ENCODE assay signal across 11 mouse cellular contexts in the genomic region with DNA sequence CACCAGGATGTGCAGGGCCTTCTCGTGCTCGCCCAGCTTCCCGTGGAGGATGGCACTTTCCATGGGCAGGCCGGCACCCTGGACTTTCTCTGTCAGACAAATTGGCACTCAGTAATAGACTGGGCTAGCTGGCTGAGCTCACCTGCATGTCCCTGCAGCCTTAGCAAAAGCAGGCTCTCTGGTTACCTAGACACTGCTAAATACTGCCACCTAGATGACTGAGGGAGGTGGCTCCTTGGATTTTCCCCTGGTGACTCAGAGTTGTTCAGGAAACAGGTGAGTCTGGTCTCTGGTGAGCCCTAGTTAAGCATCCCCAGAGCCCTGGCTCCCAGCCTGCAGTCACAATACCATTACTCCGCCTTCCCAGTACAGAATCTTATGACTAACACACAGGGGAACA. TPM values are rescaled to one million over a fixed set of nuclear protein-coding genes. Genes with fewer than 3 reads are reported as not detected.
DNase-seq lines count a peak whose midpoint lies in the region; ATAC-seq and TF ChIP-seq lines count a peak whose summit lies in the region.
"Had no signal": no experiment of that assay in that cellular context is flagged by ENCODE, and none has a peak within 500 bp of the region (broad histone marks: within the 10 kb centered on the region; RNA-seq: fewer than 3 reads in every experiment).

No protein-coding gene starts in this region.

- WGBS in kidney, embryonic 16.5 days: 86% methylated on average over 5 of the region's 5 CpGs
- whole genome bisulfite sequencing in kidney, adult 2 months: 89% methylated on average over 5 of the region's 5 CpGs
- WGBS in midbrain, embryonic 14.5 days: 91% methylated on average over 5 of the region's 5 CpGs
- WGBS in midbrain, embryonic 11.5 days: 96% methylated on average over 5 of the region's 5 CpGs
- 86% methylated on average over 5 of the region's 5 CpGs for WGBS in stomach, postnatal 0 days

- 0 out of 2 replicates have a peak, but pooled peaks have one; percentile 20 for ATAC-seq in kidney, embryonic 16.5 days (ENCODE audit: low FRiP score, low TSS enrichment)
- ATAC-seq in midbrain, embryonic 14.5 days (ENCODE audit: low FRiP score, low TSS enrichment): no peak
- ATAC-seq in midbrain, embryonic 11.5 days (ENCODE audit: low FRiP score): no peak
- ATAC-seq in stomach, postnatal 0 days (ENCODE audit: low FRiP score, low TSS enrichment): peak; percentile 75

- TF ChIP-seq POLR2A in kidney, adult 2 months (IDR thresholded peaks at IDR 0.05; ENCODE audit: low read depth, low read length): no peak

- TF ChIP-seq CTCF in kidney, adult 2 months (conservative IDR thresholded peaks at IDR 0.05; ENCODE audit: insufficient read depth, insufficient read length, low read depth, low read length): no peak; the same call in 1 of the 2 replicates
- peak; percentile 61 for TF ChIP-seq CTCF in stomach, postnatal 0 days (IDR thresholded peaks at IDR 0.05; ENCODE audit: low read depth)

- no peak overlapping the region for H3K4me2 ChIP-seq in kidney, embryonic 16.5 days (replicated peaks; ENCODE audit: low read depth, low read length)
- no peak overlapping the region for H3K4me2 ChIP-seq in midbrain, embryonic 14.5 days (ENCODE audit: low read length)
- no peak overlapping the region for H3K4me2 ChIP-seq in midbrain, embryonic 11.5 days
- no peak overlapping the region for H3K4me2 ChIP-seq in stomach, postnatal 0 days (replicated peaks; ENCODE audit: low read depth)
- H3K4me2 ChIP-seq: heart, embryonic 13.5 days; lung, embryonic 15.5 days had no signal

- DNase-seq in embryo, embryonic 11 days: peak; percentile 9
- no peak for DNase-seq in embryo, embryonic 10 days (ENCODE audit: low spot score)
- no peak for DNase-seq in kidney, adult 2 months
- DNase-seq in midbrain, embryonic 14.5 days: peak; percentile 53
- DNase-seq in midbrain, embryonic 11.5 days (ENCODE audit: low spot score, missing footprints): no peak
- DNase-seq in stomach, postnatal 0 days (ENCODE audit: low spot score): peak; percentile 25
- DNase-seq in adrenal gland, postnatal 10 days: no peak
- DNase-seq: gastrocnemius, postnatal 10 days had no signal

- H3K4me3 ChIP-seq in kidney, embryonic 16.5 days (ENCODE audit: low read length): no peak overlapping the region
- H3K4me3 ChIP-seq in kidney, adult 2 months (ENCODE audit: insufficient read depth, low read depth, low read length): no peak overlapping the region
- H3K4me3 ChIP-seq in midbrain, embryonic 14.5 days (replicated peaks; ENCODE audit: low read depth, low read length): no peak overlapping the region
- H3K4me3 ChIP-seq in midbrain, embryonic 11.5 days (ENCODE audit: low read depth, low read length): no peak overlapping the region
- no peak overlapping the region for H3K4me3 ChIP-seq in stomach, postnatal 0 days (ENCODE audit: low read depth, low read length)
- H3K4me3 ChIP-seq: heart, embryonic 13.5 days; lung, embryonic 15.5 days had no signal

- no peaks in the 10 kb centered on the region for H3K4me1 ChIP-seq in kidney, embryonic 16.5 days (ENCODE audit: insufficient read depth, low read length)
- H3K4me1 ChIP-seq in kidney, adult 2 months (ENCODE audit: control insufficient read depth, insufficient read depth, low read length): no peaks in the 10 kb centered on the region
- H3K4me1 ChIP-seq in midbrain, embryonic 14.5 days (ENCODE audit: control insufficient read depth, insufficient read depth, low read length): no peaks in the 10 kb centered on the region
- H3K4me1 ChIP-seq in midbrain, embryonic 11.5 days (ENCODE audit: control insufficient read depth, insufficient read depth, low read length): no peaks in the 10 kb centered on the region
- H3K4me1 ChIP-seq in stomach, postnatal 0 days (replicated peaks; ENCODE audit: control insufficient read depth, insufficient read depth): no peaks in the 10 kb centered on the region

- H3K36me3 ChIP-seq in kidney, embryonic 16.5 days (ENCODE audit: insufficient read depth, low read length): peaks cover 33% of the 10 kb centered on the region
- peaks cover 3% of the 10 kb centered on the region; the same call in 1 of the 2 replicates for H3K36me3 ChIP-seq in kidney, adult 2 months (ENCODE audit: control insufficient read depth, insufficient read depth, low read length)
- H3K36me3 ChIP-seq in midbrain, embryonic 14.5 days (ENCODE audit: control insufficient read depth, insufficient read depth, low read length): peaks cover 74% of the 10 kb centered on the region
- H3K36me3 ChIP-seq in midbrain, embryonic 11.5 days (ENCODE audit: control insufficient read depth, insufficient read depth, low read length): no peaks in the 10 kb centered on the region; the same call in 1 of the 2 replicates
- peaks cover 13% of the 10 kb centered on the region for H3K36me3 ChIP-seq in stomach, postnatal 0 days (ENCODE audit: control insufficient read depth, insufficient read depth, low read length)

- no peak for TF ChIP-seq EP300 in stomach, postnatal 0 days (optimal IDR thresholded peaks at IDR 0.05)

- H3K27me3 ChIP-seq in kidney, embryonic 16.5 days (ENCODE audit: insufficient read depth, low read length): no peaks in the 10 kb centered on the region
- H3K27me3 ChIP-seq in kidney, adult 2 months (replicated peaks; ENCODE audit: control insufficient read depth, insufficient read depth, low read length): no peaks in the 10 kb centered on the region
- H3K27me3 ChIP-seq in midbrain, embryonic 14.5 days (ENCODE audit: control insufficient read depth, insufficient read depth, low read length): no peaks in the 10 kb centered on the region
- H3K27me3 ChIP-seq in midbrain, embryonic 11.5 days (ENCODE audit: control insufficient read depth, insufficient read depth, low read length): no peaks in the 10 kb centered on the region
- no peaks in the 10 kb centered on the region for H3K27me3 ChIP-seq in stomach, postnatal 0 days (ENCODE audit: control insufficient read depth, insufficient read depth, low read length)
- H3K27me3 ChIP-seq: heart, embryonic 13.5 days; lung, embryonic 15.5 days had no signal

- H3K27ac ChIP-seq in kidney, embryonic 16.5 days (ENCODE audit: low read length): no peak overlapping the region
- no peak overlapping the region for H3K27ac ChIP-seq in kidney, adult 2 months (ENCODE audit: insufficient read depth, low read depth, low read length)
- no peak overlapping the region for H3K27ac ChIP-seq in midbrain, embryonic 14.5 days (replicated peaks; ENCODE audit: low read depth, low read length)
- H3K27ac ChIP-seq in midbrain, embryonic 11.5 days (ENCODE audit: low read depth, low read length): no peak overlapping the region
- H3K27ac ChIP-seq in stomach, postnatal 0 days (replicated peaks): no peak overlapping the region
- H3K27ac ChIP-seq: heart, embryonic 13.5 days; lung, embryonic 15.5 days had no signal

- H3K9ac ChIP-seq in kidney, embryonic 16.5 days (replicated peaks; ENCODE audit: low read length): no peak overlapping the region
- H3K9ac ChIP-seq in midbrain, embryonic 14.5 days (replicated peaks; ENCODE audit: low read length): no peak overlapping the region
- no peak overlapping the region for H3K9ac ChIP-seq in midbrain, embryonic 11.5 days (ENCODE audit: low read length)
- no peak overlapping the region for H3K9ac ChIP-seq in stomach, postnatal 0 days (ENCODE audit: low read length)
- H3K9ac ChIP-seq: heart, embryonic 13.5 days; lung, embryonic 15.5 days had no signal

- no peaks in the 10 kb centered on the region for H3K9me3 ChIP-seq in kidney, embryonic 16.5 days (ENCODE audit: low read length)
- no peaks in the 10 kb centered on the region for H3K9me3 ChIP-seq in midbrain, embryonic 14.5 days (ENCODE audit: control insufficient read depth, low read length)
- no peaks in the 10 kb centered on the region for H3K9me3 ChIP-seq in midbrain, embryonic 11.5 days (ENCODE audit: control insufficient read depth, low read length)
- H3K9me3 ChIP-seq in stomach, postnatal 0 days (ENCODE audit: control insufficient read depth, low read length): no peaks in the 10 kb centered on the region
- H3K9me3 ChIP-seq: heart, embryonic 13.5 days; lung, embryonic 15.5 days had no signal

RNA-seq across cellular contexts. Expression of a gene that starts 46.5 kb away (rescaled TPM):
- 10.8 and 13.1 TPM in 2 replicates for polyA plus RNA-seq in kidney, embryonic 16.5 days (2015; fragmentation: Nextera tagmentation; extraction: Ambion mirVana)
- 33.4 and 35.1 TPM in 2 replicates for polyA plus RNA-seq in kidney, adult 2 months (2012; rRNA removed)
- polyA plus RNA-seq in midbrain, embryonic 14.5 days (2014; fragmentation: Nextera tagmentation; extraction: Ambion mirVana): 17.2 and 21.9 TPM in 2 replicates
- polyA plus RNA-seq in midbrain, embryonic 11.5 days (2014; fragmentation: Nextera tagmentation; extraction: Ambion mirVana): 13.3 and 13.8 TPM in 2 replicates
- 4.6 and 5.7 TPM in 2 replicates for polyA plus RNA-seq in stomach, postnatal 0 days (2015; fragmentation: Nextera tagmentation; extraction: Ambion mirVana)
- 10 to 100 TPM; 23.0 to 26.8 TPM for total RNA-seq in adrenal gland, postnatal 10 days (2021)

RNA-seq across cellular contexts. Expression of a gene that starts 46.6 kb away (rescaled TPM):
- 36.4 and 36.8 TPM in 2 replicates for polyA plus RNA-seq in kidney, embryonic 16.5 days (2015; fragmentation: Nextera tagmentation; extraction: Ambion mirVana)
- 4.0 and 5.0 TPM in 2 replicates for polyA plus RNA-seq in kidney, adult 2 months (2012; rRNA removed)
- 47.6 and 60.1 TPM in 2 replicates for polyA plus RNA-seq in midbrain, embryonic 14.5 days (2014; fragmentation: Nextera tagmentation; extraction: Ambion mirVana)
- polyA plus RNA-seq in midbrain, embryonic 11.5 days (2014; fragmentation: Nextera tagmentation; extraction: Ambion mirVana): 41.7 and 48.1 TPM in 2 replicates
- polyA plus RNA-seq in stomach, postnatal 0 days (2015; fragmentation: Nextera tagmentation; extraction: Ambion mirVana): 10.7 and 11.2 TPM in 2 replicates
- 10 to 100 TPM; 13.2 to 16.4 TPM for total RNA-seq in adrenal gland, postnatal 10 days (2021)

Comparison
In these comparisons a context has a peak if more than half of its experiments do, and no peak if none do; other contexts are left out.
1. DNase-seq: peak in embryo, embryonic 11 days (single experiment), midbrain, embryonic 14.5 days (single experiment) and stomach, postnatal 0 days (single experiment); none in embryo, embryonic 10 days (single experiment), kidney, adult 2 months (single experiment), midbrain, embryonic 11.5 days (single experiment) and adrenal gland, postnatal 10 days (single experiment).
2. ATAC-seq: peak in kidney, embryonic 16.5 days (single experiment) and stomach, postnatal 0 days (single experiment); none in midbrain, embryonic 14.5 days (single experiment) and midbrain, embryonic 11.5 days (single experiment).